Comparison of ENCODE assay signal across 9 mouse cellular contexts in the genomic region with DNA sequence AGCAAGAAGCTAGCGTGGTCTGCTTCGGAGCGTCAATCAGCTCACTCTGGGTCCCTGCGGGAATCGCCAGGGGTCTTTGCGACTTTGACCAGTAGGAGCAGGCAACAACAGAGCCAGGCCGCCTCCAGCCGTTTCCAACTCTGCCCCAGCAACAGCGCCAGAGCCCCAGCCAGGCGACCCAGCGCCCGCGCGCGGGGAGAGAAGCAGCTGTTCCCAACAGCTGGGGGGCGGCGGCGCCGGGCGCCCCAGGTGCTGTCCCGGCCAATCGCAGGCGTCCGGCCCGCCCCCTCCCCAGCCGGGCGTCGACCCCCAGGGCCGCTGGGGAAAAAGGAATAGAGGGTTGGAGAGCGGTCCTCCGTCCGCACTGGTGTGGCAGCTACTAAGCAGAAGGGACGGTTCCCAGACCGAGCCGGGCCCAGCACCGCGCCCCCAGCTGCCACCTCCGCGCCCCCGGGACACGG. TPM values are rescaled to one million over a fixed set of nuclear protein-coding genes. Genes with fewer than 3 reads are reported as not detected.
DNase-seq lines count a peak whose midpoint lies in the region; ATAC-seq and TF ChIP-seq lines count a peak whose summit lies in the region.
"Had no signal": no experiment of that assay in that cellular context is flagged by ENCODE, and none has a peak within 500 bp of the region (broad histone marks: within the 10 kb centered on the region; RNA-seq: fewer than 3 reads in every experiment).

A gene (plus strand): TSS at position 294 of the 461 bp plus-strand sequence.

- peak within 1 kb of the TSS; percentile 83 for H3K4me2 ChIP-seq in forebrain, embryonic 11.5 days (ENCODE audit: low read depth, low read length, severe bottlenecking)
- H3K4me2 ChIP-seq in heart, embryonic 15.5 days = peak within 1 kb of the TSS; percentile 85

- TF ChIP-seq CTCF in bone marrow macrophage, adult 2 months (IDR thresholded peaks at IDR 0.05; ENCODE audit: low read depth, low read length) = no peak

- H3K27me3 ChIP-seq in forebrain, embryonic 11.5 days (ENCODE audit: control insufficient read depth, insufficient read depth, low read length) = no peaks in the 10 kb centered on the region
- H3K27me3 ChIP-seq in heart, embryonic 15.5 days = no peaks in the 10 kb centered on the region; the same call in 1 of the 2 replicates

- no peak within 1 kb of the TSS for H3K27ac ChIP-seq in bone marrow macrophage, adult 2 months (ENCODE audit: insufficient read depth, low read depth, low read length)
- H3K27ac ChIP-seq in forebrain, embryonic 11.5 days (ENCODE audit: low read depth, low read length) = 0 out of 2 replicates have a peak within 1 kb of the TSS, but pooled peaks have one; percentile 0
- peak within 1 kb of the TSS; percentile 98 for H3K27ac ChIP-seq in heart, embryonic 15.5 days

- peak; percentile 85 for ATAC-seq in forebrain, embryonic 11.5 days (replicated peaks; ENCODE audit: low FRiP score)
- peak; percentile 87 for ATAC-seq in heart, embryonic 15.5 days (replicated peaks; ENCODE audit: insufficient number of reproducible peaks, insufficient read depth, low FRiP score, low read depth)
- ATAC-seq in inflammation-experienced regulatory T-cells, adult 6 months = no peak

- no peaks in the 10 kb centered on the region for H3K4me1 ChIP-seq in bone marrow macrophage, adult 2 months (ENCODE audit: control insufficient read depth, insufficient read depth, low read length)
- 0 out of 2 replicates have a peak, but pooled peaks cover 5% of the 10 kb centered on the region for H3K4me1 ChIP-seq in forebrain, embryonic 11.5 days (replicated peaks; ENCODE audit: control insufficient read depth, insufficient read depth, low read length)
- peaks cover 14% of the 10 kb centered on the region; the same call in 1 of the 2 replicates for H3K4me1 ChIP-seq in heart, embryonic 15.5 days (replicated peaks)

- under 1% methylated on average over 39 of the region's 41 CpGs for WGBS in forebrain, embryonic 11.5 days
- WGBS in heart, embryonic 15.5 days = 0% methylated on average over 39 of the region's 41 CpGs

- H3K9ac ChIP-seq in forebrain, embryonic 11.5 days (ENCODE audit: low read length) = peak within 1 kb of the TSS; percentile 83
- H3K9ac ChIP-seq in heart, embryonic 15.5 days = peak within 1 kb of the TSS; percentile 95

- H3K36me3 ChIP-seq in forebrain, embryonic 11.5 days (ENCODE audit: control insufficient read depth, insufficient read depth, low read length) = no peaks in the 10 kb centered on the region
- H3K36me3 ChIP-seq in heart, embryonic 15.5 days = no peaks in the 10 kb centered on the region

- peak; percentile 59 for DNase-seq in Muller cell, postnatal 12 days (ENCODE audit: inconsistent ontology term)
- DNase-seq in forebrain, embryonic 11.5 days (ENCODE audit: low spot score) = peak; percentile 86
- peak; percentile 24 to 37 for DNase-seq in layer of hippocampus, postnatal 25 days (ENCODE audit: extremely low spot score in 1 of 2, low spot score in 1 of 2)
- peak; percentile 18 for DNase-seq in lung, postnatal 14 days
- peak; percentile 51 for DNase-seq in right cerebral cortex, postnatal 4 days

- H3K4me3 ChIP-seq in bone marrow macrophage, adult 2 months (ENCODE audit: insufficient read depth, low read length) = peak within 1 kb of the TSS; percentile 17
- peak within 1 kb of the TSS; percentile 71 for H3K4me3 ChIP-seq in forebrain, embryonic 11.5 days (ENCODE audit: low read depth, low read length)
- peak within 1 kb of the TSS; percentile 74 for H3K4me3 ChIP-seq in heart, embryonic 15.5 days
- H3K4me3 ChIP-seq: erythroblast, embryonic 14.5 days had no signal

- H3K9me3 ChIP-seq in forebrain, embryonic 11.5 days (ENCODE audit: control insufficient read depth, low read length) = no peaks in the 10 kb centered on the region
- H3K9me3 ChIP-seq in heart, embryonic 15.5 days (replicated peaks) = no peaks in the 10 kb centered on the region

- no peak for TF ChIP-seq POLR2A in bone marrow macrophage, adult 2 months (IDR thresholded peaks at IDR 0.05; ENCODE audit: borderline replicate concordance, low read depth, low read length)

RNA-seq across cellular contexts. Expression of the gene that starts here (rescaled TPM):
- not detected in 2 replicates for polyA plus RNA-seq in bone marrow macrophage, adult 2 months (2012; ENCODE audit: insufficient read depth, insufficient read length, missing spikeins)
- 2.8 and 3.8 TPM in 2 replicates for polyA plus RNA-seq in forebrain, embryonic 11.5 days (2014; fragmentation: Nextera tagmentation; extraction: Ambion mirVana)
- polyA plus RNA-seq in heart, embryonic 15.5 days (2015; fragmentation: Nextera tagmentation; extraction: Ambion mirVana) = 80.7 and 87.1 TPM in 2 replicates
- 10 to 100 TPM; 19.3 to 23.0 TPM for total RNA-seq in layer of hippocampus, postnatal 25 days (2021)
- under 1 TPM in 2 of 3 experiments, not detected in 1; 0.15 to 0.67 TPM for polyA plus RNA-seq in inflammation-experienced regulatory T-cells, adult 6 months (2017; shearing (Covaris generic))
- polyA plus RNA-seq: erythroblast, embryonic 14.5 days had no signal

Comparison
In these comparisons a context has a peak if more than half of its experiments do, and no peak if none do; other contexts are left out.
1. RNA of the gene that starts here (polyA plus RNA-seq): 80.7 to 87.1 TPM in heart, embryonic 15.5 days; 2.8 to 3.8 TPM in forebrain, embryonic 11.5 days, not detected in bone marrow macrophage, adult 2 months and 0.15 to 0.67 TPM in inflammation-experienced regulatory T-cells, adult 6 months; every median in the first group is over 10 times any median in the second.
2. DNase-seq: peak in every context shown above with its lines; median percentile 86 in forebrain, embryonic 11.5 days; 59 in Muller cell, postnatal 12 days; 51 in right cerebral cortex, postnatal 4 days; 30 in layer of hippocampus, postnatal 25 days; 18 in lung, postnatal 14 days.
3. H3K4me3 ChIP-seq: peak in every context shown above with its lines; median percentile 74 in heart, embryonic 15.5 days; 71 in forebrain, embryonic 11.5 days; 17 in bone marrow macrophage, adult 2 months.